Mouse (Mus musculus) testis, adult 2 months (tissue): ENCODE results near the gene Frmd4a.

Experiments
- CTCF ChIP-seq: fragments of 200-500 bp; IDR thresholded peaks from 2 replicates; pipeline ENCODE4 v1.5.1; 2012; ENCODE audit warnings: low read depth, mild to moderate bottlenecking, inconsistent platforms, low read length, moderate library complexity; ENCODE audit not compliant: control insufficient read depth, insufficient read depth, insufficient replicate concordance
- POLR2A ChIP-seq: fragments of 200-500 bp; IDR thresholded peaks from 2 replicates; pipeline ENCODE4 v1.6.1; 2012; ENCODE audit warnings: low read depth, mild to moderate bottlenecking, inconsistent platforms, low read length, moderate library complexity; ENCODE audit not compliant: control insufficient read depth

- TF ChIP-seq CTCF (no peak), POLR2A (no peak)
These were observed 558.5 kb downstream of the Frmd4a start for GRCm38 (mm10) chr2:4575975-4576374.
